Mouse (Mus musculus) limb, embryonic 13.5 days (tissue): ENCODE measurements around the gene Cfap74. TPM values are rescaled to one million over a fixed set of nuclear protein-coding genes. Genes with fewer than 3 reads are reported as not detected.
"Not testable (repeated sequence)": the region's sequence is repeated elsewhere in the genome, so short reads cannot be mapped to it uniquely, and the experiment has no call there.

Source experiments
- ATAC-seq: fragments of 200-750 bp; cut with Nextera tagmentation; 2 replicates; pipeline ENCODE4 v1.8.0; 2017; ENCODE audit warnings: low read depth, moderate number of reproducible peaks, moderate TSS enrichment; ENCODE audit not compliant: low FRiP score
- H3K27ac ChIP-seq: fragments of 300-500 bp; sonication (generic); 2 replicates; pipeline ENCODE4 v1.5.1; 2015; ENCODE audit warnings: inconsistent platforms, mild to moderate bottlenecking, moderate library complexity
- H3K27me3 ChIP-seq: fragments of 300-500 bp; sonication (generic); 2 replicates; pipeline ENCODE4 v1.6.1; 2015; ENCODE audit warnings: mild to moderate bottlenecking, inconsistent platforms
- H3K36me3 ChIP-seq: fragments of 300-500 bp; sonication (generic); 2 replicates; pipeline ENCODE4 v1.6.1; 2015; ENCODE audit warnings: inconsistent platforms, mild to moderate bottlenecking, moderate library complexity
- H3K4me1 ChIP-seq: fragments of 300-500 bp; sonication (generic); 2 replicates; pipeline ENCODE4 v1.6.1; 2015; ENCODE audit warnings: inconsistent platforms
- H3K4me2 ChIP-seq: fragments of 300-500 bp; sonication (generic); replicated peaks from 2 replicates; pipeline ENCODE4 v1.6.1; 2015; ENCODE audit warnings: inconsistent platforms, mild to moderate bottlenecking, moderate library complexity
- H3K4me3 ChIP-seq: fragments of 300-500 bp; sonication (generic); 2 replicates; pipeline ENCODE4 v1.5.1; 2015; ENCODE audit warnings: moderate library complexity, mild to moderate bottlenecking, inconsistent platforms
- H3K9ac ChIP-seq: fragments of 300-500 bp; sonication (generic); 2 replicates; pipeline ENCODE4 v1.6.1; 2015; ENCODE audit warnings: mild to moderate bottlenecking, inconsistent platforms
- H3K9me3 ChIP-seq: fragments of 300-500 bp; sonication (generic); 2 replicates; pipeline ENCODE4 v1.6.1; 2016; ENCODE audit warnings: inconsistent platforms
- WGBS: fragments of 180-500 bp; shearing (Covaris S2); methylation state at CpG from one replicate; pipeline ENCODE4 v1.1.7; 2015; 5-methylcytosine and 5-hydroxymethylcytosine counted together
- polyA plus RNA-seq: library from polyadenylated mRNA; unstranded; fragments of >200 nt; fragmentation: Nextera tagmentation; extraction: Ambion mirVana; gene quantifications from 2 replicates; pipeline ENCODE4 v1.2.1, GENCODE M21; 2015

Cfap74 gene
- polyA plus RNA-seq, 1 experiment from 2014 or later: 5.6 TPM

- 77% methylated on average over 3 of the region's 3 CpGs for WGBS
- Histone ChIP-seq H3K9me3 (no peaks in the 10 kb centered on the region), H3K27me3 (peaks cover 26% of the 10 kb centered on the region), H3K4me2 (no peak overlapping the region), H3K36me3 (no peaks in the 10 kb centered on the region), H3K27ac (no peak overlapping the region), H3K4me1 (peaks cover 7% of the 10 kb centered on the region), H3K4me3 (no peak overlapping the region), H3K9ac (no peak overlapping the region)
- no peak for ATAC-seq
Measured at GRCm38 (mm10) chr4:155472716-155473290, 63.8 kb downstream of the Cfap74 start.

- 58% methylated on average over 5 of the region's 5 CpGs for WGBS
- H3K9ac ChIP-seq: no peak overlapping the region
- peaks cover 7% of the 10 kb centered on the region for H3K4me1 ChIP-seq
- ATAC-seq: peak; percentile 33; the same call in 1 of the 2 replicates
- H3K36me3 ChIP-seq: no peaks in the 10 kb centered on the region
- H3K27me3 ChIP-seq: peaks cover 26% of the 10 kb centered on the region
- H3K27ac ChIP-seq: no peak overlapping the region
- H3K4me2 ChIP-seq: no peak overlapping the region
- no peaks in the 10 kb centered on the region for H3K9me3 ChIP-seq
- H3K4me3 ChIP-seq: no peak overlapping the region
Measured at GRCm38 (mm10) chr4:155473319-155473718, 64.3 kb downstream of the Cfap74 start.

GRCm38 (mm10) chr4:155473796-155474195 is 64.8 kb downstream of the Cfap74 start:
- H3K4me2 ChIP-seq, H3K4me3 ChIP-seq, H3K9me3 ChIP-seq, H3K9ac ChIP-seq, H3K36me3 ChIP-seq, H3K4me1 ChIP-seq, ATAC-seq, H3K27ac ChIP-seq: not testable (repeated sequence)
- WGBS: 68% methylated on average over 2 of the region's 2 CpGs
- peaks cover 26% of the 10 kb centered on the region for H3K27me3 ChIP-seq

GRCm38 (mm10) chr4:155481381-155482124 is 72.6 kb downstream of the Cfap74 start:
- H3K9me3 ChIP-seq: no peaks in the 10 kb centered on the region
- H3K9ac ChIP-seq: 0 out of 2 replicates have a peak overlapping the region, but pooled peaks have one; percentile 35
- H3K27me3 ChIP-seq: peaks cover 4% of the 10 kb centered on the region; the same call in 1 of the 2 replicates
- peak overlapping the region; percentile 22 for H3K4me3 ChIP-seq
- H3K27ac ChIP-seq: no peak overlapping the region
- 23% methylated on average over 28 of the region's 28 CpGs for WGBS
- peak overlapping the region; percentile 50 for H3K4me2 ChIP-seq
- H3K4me1 ChIP-seq: peaks cover 4% of the 10 kb centered on the region; the same call in 1 of the 2 replicates
- ATAC-seq: peak; percentile 66
- no peaks in the 10 kb centered on the region for H3K36me3 ChIP-seq

GRCm38 (mm10) chr4:155482125-155482480 is 73.1 kb downstream of the Cfap74 start:
- Histone ChIP-seq H3K27me3 (peaks cover 4% of the 10 kb centered on the region; the same call in 1 of the 2 replicates), H3K27ac (no peak overlapping the region), H3K4me3 (no peak overlapping the region), H3K4me1 (peaks cover 4% of the 10 kb centered on the region; the same call in 1 of the 2 replicates), H3K9ac (no peak overlapping the region), H3K4me2 (no peak overlapping the region), H3K9me3 (no peaks in the 10 kb centered on the region), H3K36me3 (no peaks in the 10 kb centered on the region)
- ATAC-seq: no peak
- 91% methylated on average over 6 of the region's 6 CpGs for WGBS

- no peak for ATAC-seq
- H3K4me3 ChIP-seq: no peak overlapping the region
- 59% methylated on average over 8 of the region's 8 CpGs for WGBS
Measured at GRCm38 (mm10) chr4:155482733-155483540, 73.9 kb downstream of the Cfap74 start.

GRCm38 (mm10) chr4:155485521-155485920 is 76.5 kb downstream of the Cfap74 start:
- ATAC-seq: no peak
- Histone ChIP-seq H3K4me1 (peaks cover 31% of the 10 kb centered on the region), H3K4me2 (no peak overlapping the region), H3K27ac (no peak overlapping the region), H3K4me3 (no peak overlapping the region), H3K9ac (no peak overlapping the region), H3K36me3 (no peaks in the 10 kb centered on the region), H3K9me3 (no peaks in the 10 kb centered on the region), H3K27me3 (peaks cover 4% of the 10 kb centered on the region; the same call in 1 of the 2 replicates)
- 79% methylated on average over 3 of the region's 3 CpGs for WGBS

More at GRCm38 (mm10) chr4:155482733-155483540, 73.9 kb downstream of the Cfap74 start:
- H3K9ac ChIP-seq: no peak overlapping the region; the same call in 1 of the 2 replicates
- H3K27ac ChIP-seq: no peak overlapping the region
- no peaks in the 10 kb centered on the region for H3K36me3 ChIP-seq
- H3K4me1 ChIP-seq: peaks cover 9% of the 10 kb centered on the region
- H3K27me3 ChIP-seq: peaks cover 4% of the 10 kb centered on the region; the same call in 1 of the 2 replicates
- H3K4me2 ChIP-seq: no peak overlapping the region
- no peaks in the 10 kb centered on the region for H3K9me3 ChIP-seq

DNA sequence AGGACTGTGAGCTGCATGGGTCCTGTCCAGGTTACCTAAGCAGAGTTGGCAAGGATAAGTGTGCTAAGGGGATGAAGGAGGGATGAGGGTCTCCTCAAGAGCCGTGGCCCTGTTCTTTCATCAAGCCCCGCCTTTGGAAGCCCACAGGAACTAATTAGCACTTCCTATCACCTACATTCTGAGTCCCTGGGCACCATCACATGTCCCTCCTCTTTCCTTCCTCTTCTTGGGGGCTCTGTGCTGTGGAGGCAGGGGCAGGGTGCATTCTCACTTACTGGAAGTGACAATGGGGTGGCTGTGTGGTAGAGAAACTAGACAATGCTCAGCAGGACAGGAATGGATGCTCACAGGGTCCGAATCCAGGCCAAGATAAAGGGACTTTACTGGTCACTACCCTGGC is 78.8 kb downstream of the Cfap74 start:
- WGBS: 22% methylated on average over 3 of the region's 3 CpGs
- Histone ChIP-seq H3K27ac (peak overlapping the region; percentile 74; the same call in 1 of the 2 replicates), H3K36me3 (no peaks in the 10 kb centered on the region), H3K4me1 (peaks cover 31% of the 10 kb centered on the region), H3K4me2 (peak overlapping the region; percentile 21; the same call in 1 of the 2 replicates), H3K9me3 (no peaks in the 10 kb centered on the region), H3K9ac (peak overlapping the region; percentile 50; the same call in 1 of the 2 replicates), H3K27me3 (no peaks in the 10 kb centered on the region), H3K4me3 (no peak overlapping the region)
- no peak for ATAC-seq

DNA sequence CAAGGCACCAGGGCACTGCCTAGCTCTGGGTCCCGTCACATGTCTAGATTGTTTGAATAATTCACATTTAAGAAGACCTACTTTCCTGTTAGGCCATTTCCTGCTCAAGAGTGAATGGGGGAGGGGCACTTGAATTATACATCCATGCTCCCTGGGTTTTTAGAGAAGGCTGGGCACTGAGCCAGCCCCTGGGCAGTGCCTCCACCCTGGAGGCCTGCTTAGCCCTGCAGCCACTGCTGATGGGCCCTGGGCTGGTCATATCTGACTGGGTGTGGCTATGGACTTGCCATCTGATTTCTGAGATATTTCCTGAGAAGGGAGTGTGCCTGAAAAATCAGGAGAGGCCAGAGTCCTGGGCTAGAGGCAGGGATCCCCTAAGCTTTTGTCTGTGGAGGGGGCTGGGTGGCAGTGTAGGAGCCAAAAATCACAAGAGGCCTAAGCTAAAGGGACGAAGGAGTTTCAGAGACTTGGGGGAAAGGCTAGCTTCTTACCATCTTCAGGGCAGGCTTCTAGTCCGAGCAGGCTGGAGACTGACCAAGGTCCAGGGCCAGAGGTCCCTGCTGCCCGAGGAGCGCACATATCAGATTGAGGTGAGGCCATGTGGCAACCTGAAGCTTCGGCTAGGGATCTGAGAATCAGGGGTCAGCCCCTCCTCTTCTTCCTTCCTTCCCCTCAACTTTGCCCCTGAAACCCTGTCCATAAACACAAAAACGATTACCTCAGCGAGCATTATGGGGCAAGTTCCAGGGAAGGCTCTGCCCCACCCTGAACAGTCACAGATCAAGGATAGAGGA is 79.4 kb downstream of the Cfap74 start:
- peak overlapping the region; percentile 74 for H3K27ac ChIP-seq
- H3K4me2 ChIP-seq: peak overlapping the region; percentile 21
- 77% methylated on average over 8 of the region's 8 CpGs for WGBS
- no peaks in the 10 kb centered on the region for H3K36me3 ChIP-seq
- peak overlapping the region; percentile 50; the same call in 1 of the 2 replicates for H3K9ac ChIP-seq
- H3K4me1 ChIP-seq: peaks cover 38% of the 10 kb centered on the region
- H3K9me3 ChIP-seq: no peaks in the 10 kb centered on the region
- ATAC-seq: no peak
- no peak overlapping the region for H3K4me3 ChIP-seq
- no peaks in the 10 kb centered on the region for H3K27me3 ChIP-seq

DNA sequence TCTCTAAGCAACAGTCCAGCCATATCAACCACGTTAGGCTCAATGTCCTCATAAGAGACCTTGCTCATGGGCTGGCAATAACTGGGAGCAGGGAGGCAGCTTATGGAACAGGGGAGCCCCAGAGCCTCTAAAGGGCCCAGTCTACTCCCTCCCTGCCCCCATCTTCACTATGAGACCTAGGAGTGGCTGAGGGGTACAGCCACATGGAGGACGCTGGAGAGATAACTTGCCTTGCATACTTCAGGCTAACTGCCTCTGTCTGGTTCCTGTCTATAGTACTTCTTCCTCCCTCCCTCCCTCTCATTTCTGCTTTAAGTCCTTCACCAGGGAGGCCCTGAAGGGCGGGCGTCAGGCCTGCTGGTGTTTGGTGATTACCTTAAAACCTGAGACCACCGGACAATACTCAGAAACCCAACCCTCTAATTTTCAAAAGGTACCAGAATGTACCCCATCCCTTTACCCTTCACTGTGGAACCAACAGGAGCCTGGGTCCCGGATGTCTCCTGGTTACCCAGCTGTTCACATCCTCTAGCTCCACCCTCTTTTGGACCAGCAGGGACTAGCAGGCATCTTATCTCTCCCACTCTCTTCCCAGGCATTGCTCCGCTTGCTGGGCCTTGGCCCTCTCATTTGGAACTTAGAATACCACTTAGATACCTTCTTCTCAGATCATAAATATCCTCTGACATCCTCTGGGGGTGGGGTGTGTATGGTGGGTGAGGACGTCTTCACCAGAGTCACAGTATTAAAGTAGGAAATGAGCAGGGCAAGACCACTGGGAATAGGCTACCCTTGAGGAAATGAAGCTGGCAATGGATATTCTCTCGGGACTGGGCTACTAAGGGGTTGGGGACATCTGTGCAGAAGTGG is 80.3 kb downstream of the Cfap74 start:
- H3K27ac ChIP-seq: no peak overlapping the region

More for the DNA sequence above, 80.3 kb downstream of the Cfap74 start:
- Histone ChIP-seq H3K4me3 (no peak overlapping the region), H3K27me3 (no peaks in the 10 kb centered on the region), H3K9me3 (no peaks in the 10 kb centered on the region), H3K4me2 (no peak overlapping the region), H3K4me1 (peaks cover 47% of the 10 kb centered on the region), H3K36me3 (no peaks in the 10 kb centered on the region), H3K9ac (no peak overlapping the region)
- ATAC-seq: no peak
- 75% methylated on average over 9 of the region's 9 CpGs for WGBS
